Mouse (Mus musculus) gastrocnemius, adult 2 months (tissue): ENCODE results near the gene Slc9a8. TPM values are rescaled to one million over a fixed set of nuclear protein-coding genes. Genes with fewer than 3 reads are reported as not detected.

Experiments
- DNase-seq: peaks from one replicate; pipeline ENCODE4 v3.0.0; 2022
- H3K27ac ChIP-seq: fragments of 200-600 bp; 2 replicates; pipeline ENCODE4 v1.8.1; 2022; ENCODE audit warnings: mild to moderate bottlenecking
- H3K4me3 ChIP-seq: fragments of 200-600 bp; 2 replicates; pipeline ENCODE4 v1.8.1; 2022; ENCODE audit warnings: mild to moderate bottlenecking, moderate library complexity
- CTCF ChIP-seq: fragments of 200-600 bp; IDR thresholded peaks from 2 replicates; pipeline ENCODE4 v1.8.1; 2022; ENCODE audit warnings: antibody characterized with exemption, mild to moderate bottlenecking, moderate library complexity
- intact Hi-C: fragments of 180-260 bp; cut with DNase I; formaldehyde crosslinking; loops from one replicate; pipeline ENCODE4 v1.15.1; 2025
- long read RNA-seq, 2 experiments: library from polyadenylated mRNA; stranded (forward); transcript quantifications; one replicate each; pipeline ENCODE4 v2.0.0; 2021
- total RNA-seq, 2 experiments: library from RNA; stranded (reverse); gene quantifications; 2 replicates each; pipeline ENCODE4 v1.2.3; 2021

Gene Slc9a8
- total RNA-seq, result 10 to 100 TPM; 25.0 to 30.4 TPM
- long read RNA-seq, experiment 1, full-length matches to known transcripts, result 27 of 46 reads
- long read RNA-seq, experiment 1, partial matches to known transcripts, result 19 of 46 reads
- long read RNA-seq, experiment 1, other reads (novel, unspliced or antisense), result 0 of 46 reads
- long read RNA-seq, experiment 2, full-length matches to known transcripts, result 26 of 42 reads
- long read RNA-seq, experiment 2, partial matches to known transcripts, result 13 of 42 reads
- long read RNA-seq, experiment 2, other reads (novel, unspliced or antisense), result 3 of 42 reads

GRCm38 (mm10) chr2:167421330-167422149, at the start of gene Slc9a8:
Gene Slc9a8 (plus strand): TSS chr2:167421712.
- peak within 1 kb of the TSS; percentile 76 for H3K4me3 ChIP-seq
- peak; percentile 97 for DNase-seq
- H3K27ac ChIP-seq, result peak within 1 kb of the TSS; percentile 100
- intact Hi-C loops, result loop anchor here (5.0 kb wide), 3 partner anchors 41 to 359 kb away; partner anchors contain the start of gene Znfx1
- TF ChIP-seq CTCF, result peak; percentile 4; the same call in 1 of the 2 replicates

- H3K27ac ChIP-seq, result peak overlapping the region; percentile 57
- H3K4me3 ChIP-seq, result no peak overlapping the region
- intact Hi-C loops, result no loop called here
- peak; percentile 82 for DNase-seq
- no peak for TF ChIP-seq CTCF
These were observed 48.2 kb upstream of the Slc9a8 start for GRCm38 (mm10) chr2:167373266-167373665.

- no peak overlapping the region for H3K4me3 ChIP-seq
- no peak for DNase-seq
- TF ChIP-seq CTCF, result no peak
- H3K27ac ChIP-seq, result no peak overlapping the region
- intact Hi-C loops, result no loop called here
These were observed 47.2 kb upstream of the Slc9a8 start for GRCm38 (mm10) chr2:167374191-167374805.

GRCm38 (mm10) chr2:167375135-167375534, 46.4 kb upstream of the Slc9a8 start:
- intact Hi-C loops, result no loop called here
- no peak for TF ChIP-seq CTCF
- Histone ChIP-seq H3K4me3 (no peak overlapping the region), H3K27ac (peak overlapping the region; percentile 71; the same call in 1 of the 2 replicates)
- DNase-seq, result no peak

GRCm38 (mm10) chr2:167375688-167376087, 45.8 kb upstream of the Slc9a8 start:
- peak overlapping the region; percentile 71 for H3K27ac ChIP-seq
- intact Hi-C loops, result no loop called here
- TF ChIP-seq CTCF, result no peak

GRCm38 (mm10) chr2:167376160-167376564, 45.4 kb upstream of the Slc9a8 start:
- DNase-seq, result peak; percentile 60
- intact Hi-C loops, result no loop called here
- peak overlapping the region; percentile 71 for H3K27ac ChIP-seq
- TF ChIP-seq CTCF, result no peak; the same call in 1 of the 2 replicates
- no peak overlapping the region; the same call in 1 of the 2 replicates for H3K4me3 ChIP-seq

More at GRCm38 (mm10) chr2:167375688-167376087, 45.8 kb upstream of the Slc9a8 start:
- H3K4me3 ChIP-seq, result no peak overlapping the region
- DNase-seq, result no peak

GRCm38 (mm10) chr2:167377697-167378096, 43.8 kb upstream of the Slc9a8 start:
- TF ChIP-seq CTCF, result no peak
- intact Hi-C loops, result no loop called here
- peak overlapping the region; percentile 16; the same call in 1 of the 2 replicates for H3K27ac ChIP-seq

GRCm38 (mm10) chr2:167378972-167379371, 42.5 kb upstream of the Slc9a8 start:
- no peak overlapping the region for H3K4me3 ChIP-seq
- no peak overlapping the region for H3K27ac ChIP-seq
- intact Hi-C loops, result no loop called here
- no peak for DNase-seq
- no peak for TF ChIP-seq CTCF

More at GRCm38 (mm10) chr2:167377697-167378096, 43.8 kb upstream of the Slc9a8 start:
- DNase-seq, result no peak
- no peak overlapping the region for H3K4me3 ChIP-seq

GRCm38 (mm10) chr2:167380615-167381285, 40.8 kb upstream of the Slc9a8 start:
- intact Hi-C loops, result no loop called here
- Histone ChIP-seq H3K27ac (no peak overlapping the region; the same call in 1 of the 2 replicates), H3K4me3 (no peak overlapping the region)
- no peak for DNase-seq
- TF ChIP-seq CTCF, result no peak

GRCm38 (mm10) chr2:167381596-167381995, 39.9 kb upstream of the Slc9a8 start:
- intact Hi-C loops, result no loop called here
- Histone ChIP-seq H3K27ac (no peak overlapping the region), H3K4me3 (no peak overlapping the region)
- DNase-seq, result no peak
- TF ChIP-seq CTCF, result no peak

GRCm38 (mm10) chr2:167382389-167382788, 39.1 kb upstream of the Slc9a8 start:
- Histone ChIP-seq H3K27ac (no peak overlapping the region), H3K4me3 (no peak overlapping the region)
- TF ChIP-seq CTCF, result no peak
- intact Hi-C loops, result no loop called here
- no peak for DNase-seq

- peak; percentile 58 for DNase-seq
These were observed 37.8 kb upstream of the Slc9a8 start for GRCm38 (mm10) chr2:167383666-167384083.

More at GRCm38 (mm10) chr2:167383666-167384083, 37.8 kb upstream of the Slc9a8 start:
- Histone ChIP-seq H3K4me3 (no peak overlapping the region), H3K27ac (peak overlapping the region; percentile 7; the same call in 1 of the 2 replicates)
- TF ChIP-seq CTCF, result no peak
- intact Hi-C loops, result no loop called here
